Mouse (Mus musculus) left cerebral cortex, postnatal 4 days (tissue): ENCODE results near the gene Nme1. TPM values are rescaled to one million over a fixed set of nuclear protein-coding genes. Genes with fewer than 3 reads are reported as not detected.

ENCODE experiments used
- DNase-seq: peaks from one replicate; pipeline ENCODE4 v3.0.0-alpha.2; 2022
- intact Hi-C: fragments of 180-260 bp; cut with DNase I; formaldehyde crosslinking; loops from one replicate; pipeline ENCODE4 v1.15.1; 2025
- total RNA-seq, 2 experiments: library from RNA; stranded (reverse); gene quantifications; 2 replicates each; pipeline ENCODE4 v1.2.3; 2021

Nme1 gene
- total RNA-seq, result 100 to 1,000 TPM; 110 to 115 TPM

GRCm38 (mm10) chr11:93968005-93968847 lies at the start of gene Nme1, which contains the start of gene Gm20390:
TSS of gene Nme1 (minus strand) at chr11:93968521.
TSS of gene Gm20390 (minus strand) at chr11:93968293.
- intact Hi-C loops, result loop anchor here (5.0 kb wide), 1 partner anchor 119 kb away; no protein-coding TSS in a partner anchor
- DNase-seq, result peak; percentile 97

GRCm38 (mm10) chr11:94003346-94003745 lies 35.0 kb upstream of the Nme1 start:
- no peak for DNase-seq
- intact Hi-C loops, result no loop called here

- DNase-seq, result no peak
- intact Hi-C loops, result no loop called here
Measured at GRCm38 (mm10) chr11:93999276-93999675, 31.0 kb upstream of the Nme1 start.

- peak; percentile 1 for DNase-seq
- intact Hi-C loops, result no loop called here
Measured at GRCm38 (mm10) chr11:93997141-93997775, 28.9 kb upstream of the Nme1 start.

- intact Hi-C loops, result no loop called here
- DNase-seq, result no peak
Measured at GRCm38 (mm10) chr11:93996306-93997140, 28.2 kb upstream of the Nme1 start.

GRCm38 (mm10) chr11:93995720-93996305 lies 27.5 kb upstream of the Nme1 start, which contains the start of gene Spag9:
TSS of gene Spag9 (plus strand) at chr11:93996091.
- intact Hi-C loops, result no loop called here
- DNase-seq, result peak; percentile 96

- peak; percentile 51 for DNase-seq
- intact Hi-C loops, result no loop called here
Measured at GRCm38 (mm10) chr11:93995111-93995719, 26.9 kb upstream of the Nme1 start.

GRCm38 (mm10) chr11:93994531-93994930 lies 26.2 kb upstream of the Nme1 start:
- intact Hi-C loops, result no loop called here
- no peak for DNase-seq

GRCm38 (mm10) chr11:93988328-93989062 lies 20.2 kb upstream of the Nme1 start:
- intact Hi-C loops, result no loop called here
- DNase-seq, result no peak

GRCm38 (mm10) chr11:93987625-93988327 lies 19.5 kb upstream of the Nme1 start:
- intact Hi-C loops, result no loop called here
- DNase-seq, result no peak

- no peak for DNase-seq
- intact Hi-C loops, result no loop called here
Measured at GRCm38 (mm10) chr11:93987026-93987425, 18.7 kb upstream of the Nme1 start.

- intact Hi-C loops, result no loop called here
- DNase-seq, result no peak
Measured at GRCm38 (mm10) chr11:93986298-93986697, 18.0 kb upstream of the Nme1 start.

GRCm38 (mm10) chr11:93985265-93985664 lies 16.9 kb upstream of the Nme1 start:
- no peak for DNase-seq
- intact Hi-C loops, result no loop called here

- DNase-seq, result no peak
- intact Hi-C loops, result no loop called here
Measured at GRCm38 (mm10) chr11:93984619-93985018, 16.3 kb upstream of the Nme1 start.

- DNase-seq, result no peak
- intact Hi-C loops, result no loop called here
Measured at GRCm38 (mm10) chr11:93979502-93980049, 11.3 kb upstream of the Nme1 start.

GRCm38 (mm10) chr11:93972951-93973350 lies 4.6 kb upstream of the Nme1 start:
- intact Hi-C loops, result no loop called here
- DNase-seq, result no peak

GRCm38 (mm10) chr11:93969799-93970198 lies 1.5 kb upstream of the Nme1 start:
- no peak for DNase-seq
- intact Hi-C loops, result loop anchor here (5.0 kb wide), 1 partner anchor 118 kb away; no protein-coding TSS in a partner anchor

- intact Hi-C loops, result loop anchor here (5.0 kb wide), 1 partner anchor 118 kb away; no protein-coding TSS in a partner anchor
- no peak for DNase-seq
Measured at GRCm38 (mm10) chr11:93969171-93969570, 850 bp upstream of the Nme1 start.

- intact Hi-C loops, result loop anchor here (5.0 kb wide), 1 partner anchor 119 kb away; no protein-coding TSS in a partner anchor
- no peak for DNase-seq
Measured at GRCm38 (mm10) chr11:93968848-93969128, 467 bp upstream of the Nme1 start.
